Mouse (Mus musculus) kidney, embryonic 16.5 days (tissue): ENCODE measurements around the gene Cd6. TPM values are rescaled to one million over a fixed set of nuclear protein-coding genes. Genes with fewer than 3 reads are reported as not detected.
A peak's percentile ranks its signal among the peaks of the same experiment; 100 is the strongest.

ENCODE experiments used
- ATAC-seq: fragments of 200-750 bp; cut with Nextera tagmentation; 2 replicates; pipeline ENCODE4 v1.8.0; 2017; ENCODE audit warnings: moderate TSS enrichment; ENCODE audit not compliant: low FRiP score, low TSS enrichment
- H3K27ac ChIP-seq: fragments of 300-500 bp; sonication (generic); 2 replicates; pipeline ENCODE4 v1.5.1; 2014; ENCODE audit warnings: low read length
- H3K27me3 ChIP-seq: fragments of 300-500 bp; sonication (generic); 2 replicates; pipeline ENCODE4 v1.6.1; 2014; ENCODE audit warnings: low read length, control low read depth, mixed read lengths; ENCODE audit not compliant: insufficient read depth
- H3K36me3 ChIP-seq: fragments of 300-500 bp; sonication (generic); 2 replicates; pipeline ENCODE4 v1.6.1; 2014; ENCODE audit warnings: low read length, control low read depth, mixed read lengths; ENCODE audit not compliant: insufficient read depth
- H3K4me1 ChIP-seq: fragments of 300-500 bp; sonication (generic); 2 replicates; pipeline ENCODE4 v1.6.1; 2014; ENCODE audit warnings: low read length, control low read depth, mixed read lengths; ENCODE audit not compliant: insufficient read depth
- H3K4me2 ChIP-seq: fragments of 300-500 bp; sonication (generic); replicated peaks from 2 replicates; pipeline ENCODE4 v1.6.1; 2014; ENCODE audit warnings: low read depth, low read length
- H3K4me3 ChIP-seq: fragments of 300-500 bp; sonication (generic); 2 replicates; pipeline ENCODE4 v1.5.1; 2014; ENCODE audit warnings: mild to moderate bottlenecking, low read length
- H3K9ac ChIP-seq: fragments of 300-500 bp; sonication (generic); replicated peaks from 2 replicates; pipeline ENCODE4 v1.6.1; 2014; ENCODE audit warnings: low read length
- H3K9me3 ChIP-seq: fragments of 300-500 bp; sonication (generic); 2 replicates; pipeline ENCODE4 v1.6.1; 2016; ENCODE audit warnings: low read length, control low read depth
- WGBS: fragments of 180-500 bp; shearing (Covaris S2); extraction: QIAGEN DNeasy Blood & Tissue Kit; methylation state at CpG from one replicate; pipeline ENCODE4 v1.1.7; 2014; 5-methylcytosine and 5-hydroxymethylcytosine counted together
- polyA plus RNA-seq: library from polyadenylated mRNA; unstranded; fragments of >200 nt; fragmentation: Nextera tagmentation; extraction: Ambion mirVana; gene quantifications from 2 replicates; pipeline ENCODE4 v1.2.1, GENCODE M21; 2015

Cd6 gene
- polyA plus RNA-seq, 1 experiment from 2014 or later, result not detected

DNA sequence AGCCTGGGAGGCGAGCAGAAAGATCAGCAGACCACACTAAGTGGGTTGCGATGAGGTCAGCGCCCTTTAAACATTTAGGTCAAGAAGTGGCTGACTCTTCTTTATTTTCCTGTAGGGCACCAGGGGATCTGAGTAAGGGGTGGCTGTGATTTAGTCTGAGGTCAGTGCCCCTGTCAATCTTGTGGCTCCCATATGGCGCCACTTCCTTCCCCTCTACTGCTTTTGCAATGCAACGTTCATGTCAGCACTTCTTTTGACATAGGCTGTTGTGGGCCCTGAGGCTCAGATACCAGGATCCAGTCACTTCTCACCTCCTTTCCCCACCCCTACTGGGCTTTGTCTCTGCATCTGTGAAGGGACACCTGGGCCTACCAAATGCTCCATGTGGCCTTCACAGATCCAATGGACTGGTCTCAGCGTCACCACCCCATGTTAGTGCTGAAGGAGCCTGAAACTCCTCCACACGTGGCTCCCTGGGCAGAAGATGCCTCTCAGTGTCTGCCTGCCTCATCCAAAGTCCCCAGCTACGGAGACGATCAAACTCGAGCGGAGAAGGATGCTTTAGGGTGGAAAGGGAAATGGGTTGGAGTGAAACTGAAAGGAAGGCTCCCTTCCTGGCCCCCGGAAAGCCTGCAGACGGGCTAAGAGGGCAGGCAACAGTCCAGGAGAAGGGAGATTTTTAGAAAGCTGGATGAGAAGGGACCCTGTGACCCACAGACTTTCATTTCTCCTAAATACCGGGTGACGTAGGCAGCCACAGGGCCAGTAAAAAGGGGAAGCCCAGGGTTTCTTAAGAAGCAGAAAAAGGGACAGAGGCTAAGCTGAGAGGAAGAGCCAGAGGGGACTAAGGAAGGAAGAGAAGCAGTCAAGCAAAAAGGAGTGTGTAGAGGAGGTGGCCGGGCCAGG lies 12.1 kb upstream of the Cd6 start:
- Histone ChIP-seq H3K4me2 (peak overlapping the region; percentile 8; the same call in 1 of the 2 replicates), H3K27me3 (no peaks in the 10 kb centered on the region), H3K27ac (no peak overlapping the region; the same call in 1 of the 2 replicates), H3K4me1 (peaks cover 17% of the 10 kb centered on the region), H3K9me3 (no peaks in the 10 kb centered on the region), H3K36me3 (no peaks in the 10 kb centered on the region), H3K9ac (no peak overlapping the region; the same call in 1 of the 2 replicates), H3K4me3 (no peak overlapping the region)
- ATAC-seq, result peak; percentile 22; the same call in 1 of the 2 replicates
- WGBS, result 46% methylated on average over 16 of the region's 16 CpGs

DNA sequence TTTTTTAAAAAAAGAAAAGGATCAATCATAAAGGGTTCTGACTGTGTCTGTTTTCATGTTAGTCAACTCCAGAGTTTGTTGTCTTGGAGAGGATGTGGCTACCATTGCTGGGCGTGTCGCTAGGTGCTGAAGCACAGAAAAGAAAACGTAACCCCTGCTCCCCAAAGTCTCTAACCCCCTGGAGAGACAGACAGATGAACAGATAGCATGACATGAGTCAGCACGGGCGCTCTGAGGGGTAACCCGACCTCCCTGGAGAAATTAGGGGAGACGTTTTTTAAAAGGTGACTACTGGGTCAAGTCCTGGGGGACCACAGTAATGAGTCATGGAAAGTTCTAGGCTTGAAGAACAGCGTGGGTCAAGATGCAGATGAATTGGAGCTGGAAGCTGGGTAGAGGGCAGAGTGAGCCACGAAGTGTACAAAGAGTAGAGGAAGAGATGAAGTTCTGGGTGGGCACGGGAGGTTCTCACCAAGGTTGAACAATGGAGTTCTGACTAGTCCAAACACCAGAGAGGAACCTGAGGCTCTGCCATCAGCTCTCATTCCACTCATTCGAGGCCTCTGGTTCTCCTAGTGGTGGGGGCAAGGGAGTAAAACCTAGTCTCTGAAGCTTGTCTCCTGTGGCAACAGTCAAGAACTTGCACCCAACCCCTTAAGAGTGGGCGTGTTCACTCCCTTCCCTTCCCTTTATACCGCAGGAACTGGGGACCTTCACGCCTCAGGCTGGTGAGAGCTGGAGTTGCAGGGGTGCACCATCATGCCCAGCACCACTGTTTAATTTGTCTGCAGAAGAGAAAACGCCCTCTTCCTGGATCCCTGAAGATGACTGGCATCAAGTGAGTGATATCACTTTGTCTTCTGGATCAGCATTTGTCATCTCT lies 9.4 kb upstream of the Cd6 start, which contains the start of gene Slc15a3:
Gene Slc15a3 (plus strand): TSS at position 718 of the 883 bp plus-strand sequence.
- peaks cover 16% of the 10 kb centered on the region for H3K4me1 ChIP-seq
- H3K27ac ChIP-seq, result no peak within 1 kb of the TSS
- H3K4me3 ChIP-seq, result no peak within 1 kb of the TSS
- 68% methylated on average over 15 of the region's 15 CpGs for WGBS
- H3K9ac ChIP-seq, result no peak within 1 kb of the TSS
- no peak within 1 kb of the TSS for H3K4me2 ChIP-seq
- H3K36me3 ChIP-seq, result no peaks in the 10 kb centered on the region
- no peak for ATAC-seq
- no peaks in the 10 kb centered on the region for H3K27me3 ChIP-seq
- no peaks in the 10 kb centered on the region for H3K9me3 ChIP-seq

DNA sequence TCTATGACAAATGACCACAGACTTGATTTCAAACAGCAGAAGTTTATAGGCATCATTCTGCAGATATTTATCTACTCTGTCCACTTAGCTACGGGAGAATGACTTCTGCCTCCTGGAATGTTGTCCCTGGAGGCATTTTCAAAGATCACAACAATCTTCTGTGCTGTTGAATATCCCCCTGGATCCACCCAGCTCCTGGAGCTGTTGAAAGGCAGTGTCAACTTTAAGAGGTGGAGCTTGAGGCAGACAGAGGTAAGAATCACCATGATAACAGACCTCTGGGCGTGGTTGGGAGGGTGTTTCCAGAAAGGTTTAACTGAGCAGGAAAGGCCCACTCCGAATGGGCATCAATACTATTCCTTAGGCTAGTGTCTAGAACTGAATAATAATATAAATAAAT lies 5.8 kb upstream of the Cd6 start:
- Histone ChIP-seq H3K9me3 (no peaks in the 10 kb centered on the region), H3K27ac (no peak overlapping the region), H3K9ac (no peak overlapping the region), H3K36me3 (no peaks in the 10 kb centered on the region), H3K4me3 (no peak overlapping the region), H3K4me2 (no peak overlapping the region), H3K27me3 (no peaks in the 10 kb centered on the region), H3K4me1 (no peaks in the 10 kb centered on the region; the same call in 1 of the 2 replicates)
- no peak for ATAC-seq
- WGBS, result 58% methylated on average over 3 of the region's 3 CpGs

DNA sequence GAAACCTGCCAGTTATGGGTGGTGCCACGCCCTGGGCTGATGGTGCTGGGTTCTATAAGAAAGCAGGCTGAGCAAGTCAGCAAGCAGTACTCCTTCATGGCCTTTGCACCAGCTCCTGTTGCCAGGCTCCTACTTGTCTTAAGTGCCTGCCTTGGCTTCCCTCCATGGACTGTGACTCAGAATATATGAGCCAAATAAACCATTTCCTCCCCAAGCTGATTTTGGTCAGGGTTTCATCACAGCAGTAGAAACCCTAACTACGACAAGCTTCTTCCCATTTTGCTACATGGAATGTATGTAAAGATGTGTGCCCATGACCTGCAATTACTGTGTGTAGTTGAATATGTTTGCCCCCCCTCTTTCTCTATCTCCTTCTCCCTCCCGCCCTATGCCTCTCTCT lies 3.8 kb upstream of the Cd6 start:
- Histone ChIP-seq H3K4me3 (no peak overlapping the region), H3K4me1 (no peaks in the 10 kb centered on the region; the same call in 1 of the 2 replicates), H3K9me3 (no peaks in the 10 kb centered on the region), H3K27me3 (no peaks in the 10 kb centered on the region), H3K9ac (no peak overlapping the region), H3K4me2 (no peak overlapping the region), H3K36me3 (no peaks in the 10 kb centered on the region), H3K27ac (no peak overlapping the region)
- no peak for ATAC-seq
- WGBS, result 78% methylated on average over 3 of the region's 3 CpGs

DNA sequence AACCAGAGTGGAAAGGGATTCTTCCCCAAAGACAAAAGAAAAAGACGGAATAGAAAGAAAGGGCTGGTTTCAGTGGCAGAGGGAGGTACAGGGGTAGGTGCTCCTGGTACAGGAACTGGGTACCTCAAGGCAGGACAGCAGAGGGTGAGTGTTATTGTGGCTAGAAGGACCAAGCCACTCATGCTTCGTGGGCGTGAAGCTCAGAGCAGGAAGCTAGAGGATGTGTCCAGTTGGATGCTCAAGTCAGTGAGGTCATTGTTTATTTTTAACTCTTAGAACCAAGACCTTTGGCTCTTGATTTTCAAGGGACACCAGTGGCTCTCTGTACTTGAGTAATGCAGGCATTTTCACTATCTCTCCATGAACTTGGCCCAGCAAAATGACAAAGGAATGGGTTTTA lies 2.2 kb upstream of the Cd6 start:
- H3K9ac ChIP-seq, result no peak overlapping the region
- WGBS, result 74% methylated on average over 3 of the region's 3 CpGs
- H3K4me1 ChIP-seq, result no peaks in the 10 kb centered on the region; the same call in 1 of the 2 replicates
- no peak for ATAC-seq
- no peak overlapping the region for H3K4me2 ChIP-seq
- H3K27me3 ChIP-seq, result no peaks in the 10 kb centered on the region
- H3K4me3 ChIP-seq, result no peak overlapping the region
- H3K9me3 ChIP-seq, result no peaks in the 10 kb centered on the region
- H3K27ac ChIP-seq, result no peak overlapping the region
- no peaks in the 10 kb centered on the region for H3K36me3 ChIP-seq

DNA sequence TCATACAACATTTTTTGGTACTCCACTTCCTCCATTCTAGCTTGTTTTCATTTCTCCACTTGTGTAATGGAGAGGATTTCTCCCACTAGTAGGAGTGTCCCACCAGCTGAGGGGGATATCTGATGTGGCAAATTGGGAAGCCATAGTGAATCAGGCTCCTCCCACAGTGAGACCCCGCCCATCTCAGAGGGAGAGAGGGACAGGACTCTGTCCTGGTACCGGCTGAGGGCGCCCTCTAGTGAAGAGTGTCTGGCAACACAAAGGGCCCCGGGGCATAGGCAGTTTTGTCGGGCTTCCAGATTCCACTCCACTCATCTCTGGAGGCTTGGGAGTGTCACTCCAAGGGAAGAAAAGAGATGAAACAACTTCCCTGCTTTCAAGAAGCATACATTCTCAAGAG lies 1.6 kb upstream of the Cd6 start:
- Histone ChIP-seq H3K27ac (no peak overlapping the region), H3K9me3 (no peaks in the 10 kb centered on the region), H3K4me2 (no peak overlapping the region), H3K27me3 (no peaks in the 10 kb centered on the region), H3K4me3 (no peak overlapping the region), H3K9ac (no peak overlapping the region), H3K36me3 (no peaks in the 10 kb centered on the region), H3K4me1 (no peaks in the 10 kb centered on the region; the same call in 1 of the 2 replicates)
- ATAC-seq, result peak; percentile 65; the same call in 1 of the 2 replicates
- 8% methylated on average over 5 of the region's 5 CpGs for WGBS

DNA sequence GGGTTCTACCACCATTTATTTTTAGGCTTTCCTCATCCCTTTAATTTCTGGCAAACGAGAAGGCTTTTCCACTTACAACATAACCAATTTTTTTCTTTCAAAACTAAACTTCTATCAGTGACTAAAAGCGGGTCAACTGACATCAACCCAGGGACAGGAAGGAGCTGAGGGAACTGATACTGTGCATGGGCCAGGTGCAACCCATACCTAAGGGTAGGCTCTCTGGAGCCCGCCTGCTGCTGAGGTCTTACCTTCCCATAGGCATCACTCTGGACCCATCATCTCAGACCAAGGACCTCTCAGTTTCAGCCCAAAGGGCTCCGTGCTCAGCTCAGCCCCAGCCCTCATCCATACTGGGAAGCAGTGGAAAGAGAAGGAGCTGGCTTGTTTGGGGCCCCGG lies 1.5 kb downstream of the Cd6 start:
- no peak overlapping the region for H3K9ac ChIP-seq
- H3K9me3 ChIP-seq, result no peaks in the 10 kb centered on the region
- H3K4me3 ChIP-seq, result no peak overlapping the region
- no peaks in the 10 kb centered on the region for H3K27me3 ChIP-seq
- ATAC-seq, result no peak
- H3K36me3 ChIP-seq, result no peaks in the 10 kb centered on the region
- H3K27ac ChIP-seq, result no peak overlapping the region
- no peak overlapping the region for H3K4me2 ChIP-seq
- 91% methylated on average over 5 of the region's 5 CpGs for WGBS
- no peaks in the 10 kb centered on the region; the same call in 1 of the 2 replicates for H3K4me1 ChIP-seq

DNA sequence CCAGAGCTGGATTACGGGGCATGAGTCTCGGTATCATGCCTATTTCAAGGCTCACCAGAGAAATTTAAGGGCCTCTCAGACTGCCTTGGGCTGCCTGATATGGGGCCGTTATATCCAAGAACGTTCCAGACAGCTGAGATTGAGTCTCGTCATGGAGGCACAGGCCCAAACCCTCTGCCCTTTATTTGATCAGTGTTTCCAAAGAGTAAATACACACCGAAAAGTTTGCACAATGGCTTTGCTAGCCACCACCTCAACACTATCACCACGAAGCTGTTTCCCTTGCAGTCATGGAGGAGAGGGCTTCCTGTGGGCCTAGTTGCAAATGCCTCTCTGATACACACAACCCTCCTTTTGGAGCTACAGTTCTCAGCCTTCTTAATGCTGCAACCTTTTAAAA lies 5.8 kb downstream of the Cd6 start:
- Histone ChIP-seq H3K36me3 (no peaks in the 10 kb centered on the region), H3K4me3 (no peak overlapping the region), H3K4me1 (no peaks in the 10 kb centered on the region; the same call in 1 of the 2 replicates), H3K9ac (no peak overlapping the region), H3K9me3 (no peaks in the 10 kb centered on the region), H3K27ac (no peak overlapping the region), H3K4me2 (no peak overlapping the region), H3K27me3 (no peaks in the 10 kb centered on the region)
- no peak for ATAC-seq
- 90% methylated on average over 7 of the region's 7 CpGs for WGBS

DNA sequence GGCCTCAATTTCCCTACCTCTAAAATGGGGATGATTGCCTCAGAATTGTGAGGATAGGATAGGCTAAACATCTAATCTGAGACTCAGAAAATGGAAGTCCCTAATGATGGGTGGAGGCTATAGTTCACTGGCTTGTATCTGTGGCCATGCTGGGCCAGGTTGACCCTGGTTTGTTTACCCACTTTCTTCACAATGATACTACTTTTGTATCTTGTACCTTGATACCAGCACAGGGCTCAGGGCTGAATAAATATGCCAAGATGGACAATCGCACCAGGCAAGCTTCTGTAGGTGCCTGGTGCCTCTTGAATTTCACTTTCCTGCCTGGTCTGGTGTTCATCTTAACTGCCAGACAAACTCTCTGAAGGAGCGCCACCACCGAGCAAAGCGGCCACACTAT lies 7.3 kb downstream of the Cd6 start:
- H3K9me3 ChIP-seq, result no peaks in the 10 kb centered on the region
- H3K4me1 ChIP-seq, result peaks cover 11% of the 10 kb centered on the region; the same call in 1 of the 2 replicates
- no peak overlapping the region for H3K4me2 ChIP-seq
- no peaks in the 10 kb centered on the region for H3K36me3 ChIP-seq
- H3K9ac ChIP-seq, result no peak overlapping the region
- no peak overlapping the region for H3K27ac ChIP-seq
- no peak for ATAC-seq
- no peak overlapping the region for H3K4me3 ChIP-seq
- H3K27me3 ChIP-seq, result no peaks in the 10 kb centered on the region
- WGBS, result 95% methylated on average over 4 of the region's 4 CpGs
